Mouse (Mus musculus): Measurements from ENCODE around the gene Olfr975. TPM values are rescaled to one million over a fixed set of nuclear protein-coding genes. Genes with fewer than 3 reads are reported as not detected.

The Olfr975 gene
- not detected for polyA plus RNA-seq (2017; shearing (Covaris generic))

GRCm38 (mm10) chr9:39951946-39952345 lies at the start of gene Olfr975:
Gene Olfr975, minus strand, starts transcription at chr9:39952046.

GRCm38 (mm10) chr9:39991813-39992212 lies 40.0 kb upstream of the Olfr975 start, which contains the start of gene Olfr978:
Gene Olfr978, plus strand, starts transcription at chr9:39992113.

GRCm38 (mm10) chr9:39961033-39961432 lies 9.2 kb upstream of the Olfr975 start, which contains the start of gene Olfr976:
Gene Olfr976, minus strand, starts transcription at chr9:39961133.

GRCm38 (mm10) chr9:39937201-39937600 lies 14.6 kb downstream of the Olfr975 start, which contains the start of gene Olfr974:
Gene Olfr974, plus strand, starts transcription at chr9:39937501.

GRCm38 (mm10) chr9:39907036-39907435 lies 44.8 kb downstream of the Olfr975 start, which contains the start of gene Olfr229:
Gene Olfr229, plus strand, starts transcription at chr9:39907336.

Other genes with a start within 250 kb of the Olfr975 start
- under 1 TPM in 1 of 2 experiments, not detected in 1; 0.23 TPM for gene Olfr149, start 244.9 kb downstream of the Olfr975 start, polyA plus RNA-seq (2017; shearing (Covaris generic))
- gene Olfr965, start 240.7 kb downstream of the Olfr975 start, polyA plus RNA-seq (2017; shearing (Covaris generic)), result not detected
- under 1 TPM; 0.20 to 0.27 TPM for gene Olfr150, start 221.1 kb downstream of the Olfr975 start, polyA plus RNA-seq (2017; shearing (Covaris generic))
- under 1 TPM in 1 of 2 experiments, not detected in 1; 0.43 TPM for gene Olfr967, start 205.8 kb downstream of the Olfr975 start, polyA plus RNA-seq (2017; shearing (Covaris generic))
- gene Olfr968, start 168.8 kb downstream of the Olfr975 start, polyA plus RNA-seq (2017; shearing (Covaris generic)), result not detected
- 1 to 10 TPM in 1 of 2 experiments, under 1 TPM in 1; 0.10 to 1.1 TPM for gene Olfr969, start 161.1 kb downstream of the Olfr975 start, polyA plus RNA-seq (2017; shearing (Covaris generic))
- under 1 TPM; 0.13 to 0.45 TPM for gene Olfr970, start 143.2 kb downstream of the Olfr975 start, polyA plus RNA-seq (2017; shearing (Covaris generic))
- under 1 TPM in 1 of 2 experiments, not detected in 1; 0.23 TPM for gene Olfr971, start 115.2 kb downstream of the Olfr975 start, polyA plus RNA-seq (2017; shearing (Covaris generic))
- gene Olfr972, start 85.6 kb downstream of the Olfr975 start, polyA plus RNA-seq (2017; shearing (Covaris generic)), result not detected
- not detected for gene Olfr229, start 44.7 kb downstream of the Olfr975 start, polyA plus RNA-seq (2017; shearing (Covaris generic))
- gene Olfr974, start 14.5 kb downstream of the Olfr975 start, polyA plus RNA-seq (2017; shearing (Covaris generic)), result under 1 TPM in 1 of 2 experiments, not detected in 1; 0.38 TPM
- gene Olfr976, start 9.1 kb upstream of the Olfr975 start, polyA plus RNA-seq (2017; shearing (Covaris generic)), result not detected
- under 1 TPM in 1 of 2 experiments, not detected in 1; 0.37 TPM for gene Olfr978, start 40.1 kb upstream of the Olfr975 start, polyA plus RNA-seq (2017; shearing (Covaris generic))
- gene Olfr979, start 51.4 kb upstream of the Olfr975 start, polyA plus RNA-seq (2017; shearing (Covaris generic)), result not detected
- not detected for gene Olfr980, start 57.5 kb upstream of the Olfr975 start, polyA plus RNA-seq (2017; shearing (Covaris generic))
- under 1 TPM; 0.06 to 0.17 TPM for gene Olfr981, start 69.4 kb upstream of the Olfr975 start, polyA plus RNA-seq (2017; shearing (Covaris generic))
- gene Olfr982, start 121.8 kb upstream of the Olfr975 start, polyA plus RNA-seq (2017; shearing (Covaris generic)), result under 1 TPM; 0.24 to 0.27 TPM
- not detected for gene Olfr983, start 141.5 kb upstream of the Olfr975 start, polyA plus RNA-seq (2017; shearing (Covaris generic))
- under 1 TPM in 1 of 2 experiments, not detected in 1; 0.15 TPM for gene Olfr984, start 162.2 kb upstream of the Olfr975 start, polyA plus RNA-seq (2017; shearing (Covaris generic))
- not detected for gene Olfr985, start 178.1 kb upstream of the Olfr975 start, polyA plus RNA-seq (2017; shearing (Covaris generic))
- gene Tmem225, start 196.1 kb upstream of the Olfr975 start, polyA plus RNA-seq (2017; shearing (Covaris generic)), result not detected
- under 1 TPM in 1 of 2 experiments, not detected in 1; 0.54 TPM for gene Olfr986, start 228.9 kb upstream of the Olfr975 start, polyA plus RNA-seq (2017; shearing (Covaris generic))
- 1 to 10 TPM; 2.9 TPM for gene Zfp202, start 240.3 kb upstream of the Olfr975 start, polyA plus RNA-seq (2017; shearing (Covaris generic))